Mouse (Mus musculus) olfactory bulb, adult 2 months (tissue): ENCODE data around the gene Usp34.

Source experiments
- CTCF ChIP-seq: fragments of 200-500 bp; IDR thresholded peaks from 2 replicates; pipeline ENCODE4 v1.5.1; 2012; ENCODE audit warnings: low read depth, mild to moderate bottlenecking, low read length, moderate library complexity; ENCODE audit not compliant: insufficient read depth
- POLR2A ChIP-seq: fragments of 200-500 bp; IDR thresholded peaks from 2 replicates; pipeline ENCODE4 v1.6.1; 2012; ENCODE audit warnings: mild to moderate bottlenecking, low read depth, low read length, moderate library complexity; ENCODE audit not compliant: insufficient read depth

DNA sequence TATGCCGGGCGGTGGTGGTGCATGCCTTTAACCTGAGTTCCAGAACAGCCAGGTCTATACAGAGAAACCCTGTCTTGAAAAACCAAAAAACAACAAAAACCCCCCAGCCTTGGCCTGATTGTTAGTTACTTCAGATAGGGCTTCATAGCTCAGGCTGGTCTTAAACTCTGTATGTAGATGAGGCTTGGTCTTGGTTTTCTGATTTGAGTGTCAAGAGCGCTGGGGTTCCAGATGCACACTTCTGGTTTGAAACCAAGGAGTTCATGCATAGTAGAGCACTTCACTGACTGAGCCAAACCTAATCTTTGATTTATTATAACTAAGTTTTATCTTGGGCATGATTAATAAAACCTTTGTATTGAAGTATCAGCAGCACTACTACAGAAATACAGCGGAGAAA lies 47.6 kb upstream of the Usp34 start:
- TF ChIP-seq CTCF (no peak), POLR2A (no peak)
